Mouse (Mus musculus): ENCODE results near the gene Ddx19a. TPM values are rescaled to one million over a fixed set of nuclear protein-coding genes. Genes with fewer than 3 reads are reported as not detected.

The Ddx19a gene
- polyA plus RNA-seq (2012; rRNA removed): 7.9 and 8.3 TPM in 2 replicates

DNA sequence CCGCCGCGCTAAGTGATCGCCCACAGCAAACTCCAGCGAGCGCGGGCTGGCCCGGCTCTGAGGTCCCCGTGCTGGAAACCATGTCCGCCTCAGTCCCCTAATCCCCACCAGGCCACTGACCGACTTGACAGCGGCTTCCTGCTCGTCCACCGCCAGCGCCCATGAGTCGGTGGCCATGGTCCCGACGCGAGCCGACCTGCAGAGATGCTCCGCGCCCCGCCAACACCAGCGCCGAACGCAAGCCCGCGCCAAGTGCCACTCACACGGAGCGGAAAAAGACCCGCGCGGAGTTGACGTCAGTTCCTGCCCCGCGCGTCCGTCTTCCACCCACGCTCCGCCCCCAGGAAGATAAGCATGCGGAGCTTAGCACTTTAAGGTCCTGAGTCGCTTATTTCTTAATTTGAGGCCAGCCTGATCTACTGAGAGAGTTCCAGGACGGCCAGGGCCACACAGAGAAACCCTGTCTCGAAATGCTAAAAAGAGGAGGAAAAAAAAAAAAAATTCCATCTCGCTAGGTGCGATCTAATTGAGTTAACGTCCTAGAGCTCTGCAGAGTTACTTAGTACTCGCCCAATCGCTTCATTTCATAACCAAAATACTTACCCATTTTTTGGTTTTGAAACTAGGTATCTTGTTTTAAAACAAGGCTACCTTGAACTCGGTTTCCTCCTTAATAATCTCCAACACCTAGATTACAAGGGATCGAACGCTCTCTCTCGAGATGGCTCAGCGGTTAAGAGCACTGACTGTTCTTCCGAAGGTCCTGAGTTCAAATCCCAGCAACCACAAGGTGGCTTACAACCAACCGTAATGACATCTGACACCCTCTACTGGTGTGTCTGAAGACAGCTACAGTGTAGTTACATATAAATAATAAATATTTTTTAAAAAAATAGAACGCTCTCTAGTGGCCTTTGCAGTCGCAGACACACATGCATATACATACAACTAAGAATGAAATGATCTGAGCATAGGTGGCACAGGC is at the start of gene Ddx19a:
Gene Ddx19a, minus strand, starts transcription at position 254 of the 985 bp plus-strand sequence.

DNA sequence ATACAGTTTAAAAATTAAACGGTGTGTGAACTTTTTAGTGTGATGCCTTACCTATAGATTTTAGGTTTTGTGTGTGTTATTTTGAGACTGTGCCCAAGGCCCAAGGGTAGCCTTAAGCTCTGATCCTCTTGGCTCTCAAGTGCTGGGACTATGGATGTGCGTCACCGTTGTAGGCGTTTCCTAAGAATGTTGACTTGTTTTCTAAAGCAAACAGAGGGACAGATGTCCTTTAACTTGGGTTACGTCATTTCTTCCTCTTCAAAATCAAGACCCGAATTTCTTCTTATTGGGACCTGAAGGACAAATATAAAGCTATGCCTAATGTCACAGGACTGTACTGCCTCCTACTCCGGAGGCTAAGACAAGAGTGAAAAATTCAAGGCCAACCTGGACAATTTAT is 35.3 kb upstream of the Ddx19a start, which contains the start of gene Aars:
Gene Aars, plus strand, starts transcription at position 229 of the 400 bp plus-strand sequence.

DNA sequence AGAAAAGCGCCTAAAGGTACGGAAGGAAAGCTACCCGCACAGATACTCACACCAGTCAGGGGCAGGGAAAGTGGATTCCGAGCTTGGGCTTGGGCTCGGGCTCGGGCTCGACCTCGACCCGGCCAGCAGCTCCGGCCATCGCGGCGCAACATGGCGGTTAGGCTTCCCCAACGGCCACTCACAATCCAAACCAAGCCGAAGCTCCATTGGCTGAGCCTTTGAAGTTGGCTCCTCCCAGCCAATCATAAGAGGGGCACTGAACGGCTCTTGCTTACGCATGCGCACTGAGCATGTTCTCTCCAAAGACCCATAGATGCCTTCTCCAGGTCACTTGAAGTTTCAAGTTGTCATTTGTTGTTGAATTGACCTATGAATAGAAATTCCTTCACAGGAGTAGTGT is 34.0 kb upstream of the Ddx19a start, which contains the start of gene Ddx19b:
Gene Ddx19b, minus strand, starts transcription at position 180 of the 400 bp plus-strand sequence.

Other genes starting within 250 kb of the Ddx19a start
- gene Il34, start 191.9 kb downstream of the Ddx19a start, polyA plus RNA-seq (2012; rRNA removed): 8.0 and 10.7 TPM in 2 replicates
- 8.0 and 9.6 TPM in 2 replicates for gene Cog4, start 151.2 kb downstream of the Ddx19a start, polyA plus RNA-seq (2012; rRNA removed)
- gene Sf3b3, start 151.0 kb downstream of the Ddx19a start, polyA plus RNA-seq (2012; rRNA removed): 5.5 and 8.7 TPM in 2 replicates
- 12.2 and 12.8 TPM in 2 replicates for gene Fuk, start 95.3 kb downstream of the Ddx19a start, polyA plus RNA-seq (2012; rRNA removed)
- gene St3gal2, start 77.9 kb downstream of the Ddx19a start, polyA plus RNA-seq (2012; rRNA removed): 6.4 and 10.0 TPM in 2 replicates
- 0.42 and 1.1 TPM in 2 replicates for gene Ddx19b, start 34.0 kb upstream of the Ddx19a start, polyA plus RNA-seq (2012; rRNA removed)
- 10.6 and 13.0 TPM in 2 replicates for gene Aars, start 35.3 kb upstream of the Ddx19a start, polyA plus RNA-seq (2012; rRNA removed)
- 7.4 and 26.5 TPM in 2 replicates for gene Exosc6, start 58.5 kb upstream of the Ddx19a start, polyA plus RNA-seq (2012; rRNA removed)
- not detected in 2 replicates for gene Clec18a, start 94.6 kb upstream of the Ddx19a start, polyA plus RNA-seq (2012; rRNA removed)
- 2.5 and 3.4 TPM in 2 replicates for gene Pdpr, start 96.8 kb upstream of the Ddx19a start, polyA plus RNA-seq (2012; rRNA removed)

All from stomach, adult 2 months (tissue).